Mouse (Mus musculus) limb, embryonic 13.5 days (tissue): ENCODE data around the gene Actl7a. TPM values are rescaled to one million over a fixed set of nuclear protein-coding genes. Genes with fewer than 3 reads are reported as not detected.

Experiments
- ATAC-seq: fragments of 200-750 bp; cut with Nextera tagmentation; 2 replicates; pipeline ENCODE4 v1.8.0; 2017; ENCODE audit warnings: low read depth, moderate number of reproducible peaks, moderate TSS enrichment; ENCODE audit not compliant: low FRiP score
- H3K27ac ChIP-seq: fragments of 300-500 bp; sonication (generic); 2 replicates; pipeline ENCODE4 v1.5.1; 2015; ENCODE audit warnings: inconsistent platforms, mild to moderate bottlenecking, moderate library complexity
- H3K27me3 ChIP-seq: fragments of 300-500 bp; sonication (generic); 2 replicates; pipeline ENCODE4 v1.6.1; 2015; ENCODE audit warnings: mild to moderate bottlenecking, inconsistent platforms
- H3K36me3 ChIP-seq: fragments of 300-500 bp; sonication (generic); 2 replicates; pipeline ENCODE4 v1.6.1; 2015; ENCODE audit warnings: inconsistent platforms, mild to moderate bottlenecking, moderate library complexity
- H3K4me1 ChIP-seq: fragments of 300-500 bp; sonication (generic); 2 replicates; pipeline ENCODE4 v1.6.1; 2015; ENCODE audit warnings: inconsistent platforms
- H3K4me2 ChIP-seq: fragments of 300-500 bp; sonication (generic); replicated peaks from 2 replicates; pipeline ENCODE4 v1.6.1; 2015; ENCODE audit warnings: inconsistent platforms, mild to moderate bottlenecking, moderate library complexity
- H3K4me3 ChIP-seq: fragments of 300-500 bp; sonication (generic); 2 replicates; pipeline ENCODE4 v1.5.1; 2015; ENCODE audit warnings: moderate library complexity, mild to moderate bottlenecking, inconsistent platforms
- H3K9ac ChIP-seq: fragments of 300-500 bp; sonication (generic); 2 replicates; pipeline ENCODE4 v1.6.1; 2015; ENCODE audit warnings: mild to moderate bottlenecking, inconsistent platforms
- H3K9me3 ChIP-seq: fragments of 300-500 bp; sonication (generic); 2 replicates; pipeline ENCODE4 v1.6.1; 2016; ENCODE audit warnings: inconsistent platforms
- WGBS: fragments of 180-500 bp; shearing (Covaris S2); methylation state at CpG from one replicate; pipeline ENCODE4 v1.1.7; 2015; 5-methylcytosine and 5-hydroxymethylcytosine counted together
- polyA plus RNA-seq: library from polyadenylated mRNA; unstranded; fragments of >200 nt; fragmentation: Nextera tagmentation; extraction: Ambion mirVana; gene quantifications from 2 replicates; pipeline ENCODE4 v1.2.1, GENCODE M21; 2015

Gene Actl7a
- not detected in 2 replicates for polyA plus RNA-seq

GRCm38 (mm10) chr4:56743363-56744195 is at the start of gene Actl7a:
Gene Actl7a (plus strand): TSS chr4:56743413.
- H3K4me3 ChIP-seq, result no peak within 1 kb of the TSS
- H3K27me3 ChIP-seq, result no peaks in the 10 kb centered on the region
- H3K36me3 ChIP-seq, result peaks cover 47% of the 10 kb centered on the region
- H3K9ac ChIP-seq, result no peak within 1 kb of the TSS
- no peak within 1 kb of the TSS for H3K27ac ChIP-seq
- ATAC-seq, result no peak
- H3K9me3 ChIP-seq, result no peaks in the 10 kb centered on the region
- 94% methylated on average over 21 of the region's 21 CpGs for WGBS
- no peaks in the 10 kb centered on the region for H3K4me1 ChIP-seq
- no peak within 1 kb of the TSS for H3K4me2 ChIP-seq

- no peaks in the 10 kb centered on the region for H3K27me3 ChIP-seq
- no peak for ATAC-seq
- H3K4me2 ChIP-seq, result no peak overlapping the region
- no peaks in the 10 kb centered on the region for H3K36me3 ChIP-seq
- H3K4me1 ChIP-seq, result no peaks in the 10 kb centered on the region
- no peak overlapping the region for H3K9ac ChIP-seq
- no peak overlapping the region for H3K27ac ChIP-seq
- H3K4me3 ChIP-seq, result no peak overlapping the region
- no peaks in the 10 kb centered on the region for H3K9me3 ChIP-seq
- 77% methylated on average over 7 of the region's 7 CpGs for WGBS
Observed at GRCm38 (mm10) chr4:56696401-56696800, 46.8 kb upstream of the Actl7a start.

- H3K4me3 ChIP-seq, result no peak overlapping the region
- 63% methylated on average over 5 of the region's 5 CpGs for WGBS
- no peaks in the 10 kb centered on the region for H3K36me3 ChIP-seq
- H3K4me2 ChIP-seq, result no peak overlapping the region
- no peaks in the 10 kb centered on the region for H3K27me3 ChIP-seq
- ATAC-seq, result no peak
- no peak overlapping the region for H3K27ac ChIP-seq
- no peaks in the 10 kb centered on the region for H3K9me3 ChIP-seq
- H3K9ac ChIP-seq, result no peak overlapping the region
- H3K4me1 ChIP-seq, result no peaks in the 10 kb centered on the region
Observed at GRCm38 (mm10) chr4:56698671-56699070, 44.5 kb upstream of the Actl7a start.

- peak overlapping the region; percentile 31; the same call in 1 of the 2 replicates for H3K9ac ChIP-seq
- no peak for ATAC-seq
- H3K4me2 ChIP-seq, result no peak overlapping the region
- H3K9me3 ChIP-seq, result no peaks in the 10 kb centered on the region
- no peak overlapping the region for H3K4me3 ChIP-seq
- H3K27me3 ChIP-seq, result no peaks in the 10 kb centered on the region
- no peaks in the 10 kb centered on the region for H3K36me3 ChIP-seq
- no peaks in the 10 kb centered on the region for H3K4me1 ChIP-seq
- no peak overlapping the region for H3K27ac ChIP-seq
- 36% methylated on average over 10 of the region's 10 CpGs for WGBS
Observed at GRCm38 (mm10) chr4:56702234-56702633, 41.0 kb upstream of the Actl7a start.

DNA sequence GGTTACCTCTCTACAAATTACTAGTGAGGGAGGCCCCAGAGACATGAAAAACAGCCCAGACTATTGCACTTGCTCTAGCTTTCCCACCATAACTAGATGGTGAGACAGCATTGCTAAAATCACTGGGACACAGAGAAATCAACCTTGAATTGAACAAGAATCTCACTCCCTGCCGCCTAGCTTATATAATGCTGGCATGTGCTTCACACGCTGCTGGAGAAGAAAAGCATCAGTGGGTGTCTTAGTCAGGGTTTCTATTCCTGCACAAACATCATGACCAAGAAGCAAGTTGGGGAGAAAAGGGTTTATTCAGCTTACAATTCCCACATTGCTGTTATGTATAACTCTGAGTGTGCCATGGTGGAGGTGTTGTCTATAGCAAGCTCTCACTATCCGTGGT is 30.1 kb upstream of the Actl7a start:
- Histone ChIP-seq H3K27me3 (no peaks in the 10 kb centered on the region), H3K9me3 (no peaks in the 10 kb centered on the region), H3K36me3 (no peaks in the 10 kb centered on the region), H3K4me3 (no peak overlapping the region), H3K4me1 (peaks cover 8% of the 10 kb centered on the region), H3K27ac (no peak overlapping the region), H3K4me2 (no peak overlapping the region), H3K9ac (no peak overlapping the region)
- 93% methylated on average over 3 of the region's 3 CpGs for WGBS
- no peak for ATAC-seq

DNA sequence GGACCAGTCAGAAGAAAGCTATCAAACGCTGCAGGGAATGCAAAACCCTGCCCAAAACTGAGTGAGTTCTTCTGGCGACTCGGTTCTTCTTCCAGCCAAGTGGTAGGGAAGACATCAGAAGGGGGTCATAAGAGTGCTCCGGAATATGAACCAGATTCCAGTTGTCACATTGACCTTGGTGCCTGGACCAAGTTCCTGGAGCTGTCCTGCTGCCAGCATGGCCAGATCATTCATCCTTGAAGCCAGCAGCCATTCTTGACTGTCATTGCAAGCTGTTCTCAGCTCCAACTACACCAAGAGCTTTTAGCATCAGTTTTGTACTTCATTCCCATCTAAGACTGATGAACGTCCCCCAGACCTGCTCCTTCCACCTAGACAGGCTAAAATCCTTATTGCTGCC is 26.4 kb upstream of the Actl7a start:
- WGBS, result 63% methylated on average over 5 of the region's 5 CpGs

GRCm38 (mm10) chr4:56717932-56718331 is 25.3 kb upstream of the Actl7a start:
- Histone ChIP-seq H3K36me3 (no peaks in the 10 kb centered on the region), H3K9me3 (no peaks in the 10 kb centered on the region), H3K4me1 (peaks cover 22% of the 10 kb centered on the region), H3K27me3 (no peaks in the 10 kb centered on the region), H3K27ac (no peak overlapping the region), H3K4me3 (no peak overlapping the region), H3K4me2 (no peak overlapping the region), H3K9ac (no peak overlapping the region)
- ATAC-seq, result no peak
- 85% methylated on average over 3 of the region's 3 CpGs for WGBS

More for the DNA sequence above, 26.4 kb upstream of the Actl7a start:
- no peak for ATAC-seq
- no peak overlapping the region for H3K4me3 ChIP-seq
- H3K4me2 ChIP-seq, result no peak overlapping the region
- no peak overlapping the region for H3K9ac ChIP-seq
- no peaks in the 10 kb centered on the region for H3K36me3 ChIP-seq
- peaks cover 22% of the 10 kb centered on the region for H3K4me1 ChIP-seq
- no peaks in the 10 kb centered on the region for H3K9me3 ChIP-seq
- H3K27me3 ChIP-seq, result no peaks in the 10 kb centered on the region
- no peak overlapping the region for H3K27ac ChIP-seq

- Histone ChIP-seq H3K27me3 (no peaks in the 10 kb centered on the region), H3K9ac (no peak overlapping the region), H3K4me3 (no peak overlapping the region), H3K9me3 (no peaks in the 10 kb centered on the region), H3K27ac (no peak overlapping the region), H3K36me3 (no peaks in the 10 kb centered on the region), H3K4me2 (no peak overlapping the region), H3K4me1 (peaks cover 22% of the 10 kb centered on the region)
- ATAC-seq, result no peak
- WGBS, result 52% methylated on average over 12 of the region's 12 CpGs
Observed at GRCm38 (mm10) chr4:56718573-56719442, 24.4 kb upstream of the Actl7a start.

DNA sequence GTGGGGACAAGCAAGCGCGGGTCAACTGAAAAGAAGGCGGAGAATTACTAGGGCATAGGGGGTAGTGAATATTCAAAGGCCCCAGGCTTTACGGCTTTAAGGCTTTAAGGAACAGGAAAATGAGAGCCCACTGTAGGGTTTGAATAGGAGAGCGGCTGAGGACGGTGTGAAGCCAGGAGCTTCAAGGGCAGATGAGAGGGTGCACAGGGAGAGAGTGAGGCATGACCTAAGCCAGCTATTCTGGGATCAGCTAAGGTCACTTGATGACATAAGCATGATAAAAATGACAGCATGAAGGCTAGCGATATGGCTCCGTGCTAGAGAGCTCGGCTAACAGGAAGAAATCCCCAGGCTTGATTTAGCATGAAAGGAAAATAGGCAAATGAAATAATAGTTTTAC is 23.8 kb upstream of the Actl7a start:
- Histone ChIP-seq H3K27ac (no peak overlapping the region), H3K4me2 (no peak overlapping the region), H3K36me3 (no peaks in the 10 kb centered on the region), H3K9me3 (no peaks in the 10 kb centered on the region), H3K27me3 (no peaks in the 10 kb centered on the region), H3K4me1 (peaks cover 22% of the 10 kb centered on the region), H3K9ac (no peak overlapping the region), H3K4me3 (no peak overlapping the region)
- ATAC-seq, result no peak
- 58% methylated on average over 9 of the region's 9 CpGs for WGBS

DNA sequence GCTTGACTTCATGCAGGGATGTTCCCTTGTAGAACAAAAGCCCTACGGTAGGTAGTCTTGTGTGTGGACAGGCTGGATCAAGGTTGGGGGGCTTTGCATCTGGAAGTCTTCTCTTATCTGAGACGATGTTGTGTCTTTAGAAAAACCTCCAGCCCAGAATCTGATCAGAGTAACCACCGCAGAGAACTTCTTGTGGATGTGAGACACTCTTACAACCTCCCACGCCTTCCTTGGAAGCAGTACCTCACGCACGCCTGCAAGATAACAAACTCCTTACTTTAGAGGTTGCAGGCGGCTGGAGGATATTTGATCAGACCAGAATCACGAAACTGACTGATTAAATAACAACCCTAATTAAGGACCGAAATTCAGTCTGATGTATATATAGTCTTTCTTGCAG is 22.8 kb upstream of the Actl7a start:
- Histone ChIP-seq H3K4me1 (peaks cover 22% of the 10 kb centered on the region), H3K9me3 (no peaks in the 10 kb centered on the region), H3K27me3 (no peaks in the 10 kb centered on the region), H3K4me2 (no peak overlapping the region), H3K27ac (no peak overlapping the region), H3K36me3 (no peaks in the 10 kb centered on the region), H3K9ac (no peak overlapping the region), H3K4me3 (no peak overlapping the region)
- no peak for ATAC-seq
- WGBS, result 81% methylated on average over 9 of the region's 9 CpGs

GRCm38 (mm10) chr4:56721469-56721868 is 21.7 kb upstream of the Actl7a start:
- Histone ChIP-seq H3K27me3 (no peaks in the 10 kb centered on the region), H3K36me3 (no peaks in the 10 kb centered on the region), H3K9me3 (no peaks in the 10 kb centered on the region), H3K4me2 (no peak overlapping the region), H3K4me3 (no peak overlapping the region), H3K27ac (no peak overlapping the region), H3K9ac (no peak overlapping the region), H3K4me1 (peaks cover 22% of the 10 kb centered on the region)
- 28% methylated on average over 3 of the region's 3 CpGs for WGBS
- no peak for ATAC-seq

- no peak overlapping the region for H3K4me2 ChIP-seq
- ATAC-seq, result no peak
- WGBS, result 71% methylated on average over 6 of the region's 6 CpGs
- no peak overlapping the region for H3K9ac ChIP-seq
- H3K27ac ChIP-seq, result no peak overlapping the region
- H3K4me1 ChIP-seq, result peaks cover 22% of the 10 kb centered on the region
- no peak overlapping the region for H3K4me3 ChIP-seq
- no peaks in the 10 kb centered on the region for H3K27me3 ChIP-seq
- H3K36me3 ChIP-seq, result no peaks in the 10 kb centered on the region
- H3K9me3 ChIP-seq, result 0 out of 2 replicates have a peak, but pooled peaks cover under 1% of the 10 kb centered on the region
Observed at GRCm38 (mm10) chr4:56722346-56722745, 20.9 kb upstream of the Actl7a start.
